Comparison of ENCODE assay signal across 30 mouse cellular contexts in genomic region chr13:98494492-98495064, GRCm38 (mm10). TPM values are rescaled to one million over a fixed set of nuclear protein-coding genes. Genes with fewer than 3 reads are reported as not detected.
DNase-seq lines count a peak whose midpoint lies in the region; ATAC-seq lines count a peak whose summit lies in the region.
"Had no signal": no experiment of that assay in that cellular context is flagged by ENCODE, and none has a peak within 500 bp of the region (broad histone marks: within the 10 kb centered on the region; RNA-seq: fewer than 3 reads in every experiment).

No protein-coding gene starts in this region.

- no peaks in the 10 kb centered on the region for H3K4me1 ChIP-seq in heart, embryonic 11.5 days (ENCODE audit: control insufficient read depth, insufficient read depth, low read length)
- peaks cover 4% of the 10 kb centered on the region; the same call in 1 of the 2 replicates for H3K4me1 ChIP-seq in limb, embryonic 11.5 days (ENCODE audit: control insufficient read depth, insufficient read depth, low read length)
- peaks cover 31% of the 10 kb centered on the region for H3K4me1 ChIP-seq in limb, embryonic 10.5 days
- H3K4me1 ChIP-seq in midbrain, embryonic 13.5 days (replicated peaks): peaks cover 9% of the 10 kb centered on the region; the same call in 1 of the 2 replicates
- H3K4me1 ChIP-seq: heart, embryonic 12.5 days; heart, embryonic 15.5 days; intestine, embryonic 15.5 days had no signal

- WGBS in heart, embryonic 11.5 days (ENCODE audit: insufficient replicate concordance): 66% methylated on average over 7 of the region's 8 CpGs
- 56% methylated on average over 8 of the region's 8 CpGs for WGBS in limb, embryonic 11.5 days
- WGBS in limb, embryonic 10.5 days: 67% methylated on average over 7 of the region's 8 CpGs
- WGBS in midbrain, embryonic 13.5 days: 70% methylated on average over 7 of the region's 8 CpGs

- ATAC-seq in heart, embryonic 11.5 days (replicated peaks; ENCODE audit: insufficient number of reproducible peaks, low FRiP score, low TSS enrichment): no peak
- no peak for ATAC-seq in limb, embryonic 11.5 days (ENCODE audit: insufficient number of reproducible peaks, low FRiP score, low TSS enrichment, low read depth)
- no peak for ATAC-seq in midbrain, embryonic 13.5 days
- ATAC-seq: forebrain, embryonic 14.5 days; forebrain, postnatal 0 days; hindbrain, embryonic 16.5 days; intestine, embryonic 15.5 days had no signal

- no peaks in the 10 kb centered on the region for H3K36me3 ChIP-seq in heart, embryonic 11.5 days (ENCODE audit: control insufficient read depth, insufficient read depth, low read length)
- H3K36me3 ChIP-seq in limb, embryonic 11.5 days (ENCODE audit: control insufficient read depth, insufficient read depth, low read length): no peaks in the 10 kb centered on the region
- H3K36me3 ChIP-seq in limb, embryonic 10.5 days: no peaks in the 10 kb centered on the region
- H3K36me3 ChIP-seq in midbrain, embryonic 13.5 days: no peaks in the 10 kb centered on the region
- H3K36me3 ChIP-seq: embryonic facial prominence, embryonic 12.5 days; embryonic facial prominence, embryonic 15.5 days; heart, embryonic 12.5 days; heart, embryonic 15.5 days; hindbrain, embryonic 12.5 days; intestine, embryonic 15.5 days had no signal

- no peaks in the 10 kb centered on the region for H3K9me3 ChIP-seq in heart, embryonic 11.5 days (replicated peaks; ENCODE audit: control insufficient read depth, low read length)
- H3K9me3 ChIP-seq in limb, embryonic 11.5 days (ENCODE audit: control insufficient read depth, low read length): no peaks in the 10 kb centered on the region
- H3K9me3 ChIP-seq in limb, embryonic 10.5 days (replicated peaks): no peaks in the 10 kb centered on the region
- no peaks in the 10 kb centered on the region for H3K9me3 ChIP-seq in midbrain, embryonic 13.5 days
- H3K9me3 ChIP-seq: embryonic facial prominence, embryonic 12.5 days; embryonic facial prominence, embryonic 15.5 days; heart, embryonic 12.5 days; heart, embryonic 15.5 days; hindbrain, embryonic 12.5 days; intestine, embryonic 15.5 days had no signal

- H3K27ac ChIP-seq in heart, embryonic 11.5 days (ENCODE audit: low read depth, low read length): no peak overlapping the region
- H3K27ac ChIP-seq in limb, embryonic 11.5 days (replicated peaks; ENCODE audit: low read depth, low read length): no peak overlapping the region
- no peak overlapping the region for H3K27ac ChIP-seq in limb, embryonic 10.5 days
- no peak overlapping the region for H3K27ac ChIP-seq in midbrain, embryonic 13.5 days
- H3K27ac ChIP-seq: embryonic facial prominence, embryonic 12.5 days; embryonic facial prominence, embryonic 15.5 days; gastrocnemius, adult 2 months; heart, adult 2 months; heart, embryonic 15.5 days; hindbrain, embryonic 12.5 days; intestine, embryonic 15.5 days had no signal

- no peak overlapping the region for H3K4me3 ChIP-seq in heart, embryonic 11.5 days (ENCODE audit: low read depth, low read length)
- H3K4me3 ChIP-seq in limb, embryonic 11.5 days (ENCODE audit: low read depth, low read length): no peak overlapping the region
- H3K4me3 ChIP-seq in limb, embryonic 10.5 days: no peak overlapping the region
- H3K4me3 ChIP-seq in midbrain, embryonic 13.5 days (replicated peaks): no peak overlapping the region
- H3K4me3 ChIP-seq: embryonic facial prominence, embryonic 12.5 days; embryonic facial prominence, embryonic 15.5 days; gastrocnemius, adult 2 months; heart, adult 2 months; heart, embryonic 12.5 days; heart, embryonic 15.5 days; hindbrain, embryonic 12.5 days; intestine, embryonic 15.5 days had no signal

- DNase-seq in heart, adult 11 months: peak; percentile 64
- DNase-seq in limb, embryonic 11.5 days (ENCODE audit: low spot score): peak; percentile 26
- no peak for DNase-seq in limb, embryonic 10.5 days (ENCODE audit: low spot score)
- peak; percentile 26 for DNase-seq in 3T3-L1 (ENCODE audit: low read depth, low spot score)
- DNase-seq in R1 (ENCODE audit: low read depth, low spot score): peak; percentile 41
- DNase-seq in kidney, postnatal 4 days: no peak
- DNase-seq: adrenal gland, adult 2 months; adrenal gland, postnatal 14 days; B cell, adult 2 months; cerebellum, adult 11 months; cerebellum, adult 2 months; cerebellum, adult 9-11 months; cerebellum, postnatal 25 days; forebrain, postnatal 0 days; gastrocnemius, adult 2 months; gastrocnemius, postnatal 25 days; heart, adult 2 months; heart, postnatal 10 days; heart, postnatal 4 days had no signal

- H3K4me2 ChIP-seq in heart, embryonic 11.5 days: no peak overlapping the region
- no peak overlapping the region for H3K4me2 ChIP-seq in limb, embryonic 11.5 days (ENCODE audit: low read depth, severe bottlenecking)
- H3K4me2 ChIP-seq in midbrain, embryonic 13.5 days (replicated peaks): no peak overlapping the region
- H3K4me2 ChIP-seq: embryonic facial prominence, embryonic 12.5 days; embryonic facial prominence, embryonic 15.5 days; heart, embryonic 12.5 days; heart, embryonic 15.5 days; hindbrain, embryonic 12.5 days; intestine, embryonic 15.5 days had no signal

- H3K27me3 ChIP-seq in heart, embryonic 11.5 days (ENCODE audit: control insufficient read depth, insufficient read depth, low read length): peaks cover 35% of the 10 kb centered on the region
- peaks cover 13% of the 10 kb centered on the region for H3K27me3 ChIP-seq in limb, embryonic 11.5 days (ENCODE audit: control insufficient read depth, insufficient read depth, low read length)
- peaks cover 39% of the 10 kb centered on the region for H3K27me3 ChIP-seq in limb, embryonic 10.5 days (ENCODE audit: low read depth, poor library complexity, severe bottlenecking)
- H3K27me3 ChIP-seq in midbrain, embryonic 13.5 days: peaks cover 60% of the 10 kb centered on the region
- H3K27me3 ChIP-seq: CH12.LX had no signal

- H3K9ac ChIP-seq in heart, embryonic 11.5 days (ENCODE audit: low read depth, low read length): no peak overlapping the region
- H3K9ac ChIP-seq in limb, embryonic 11.5 days (ENCODE audit: low read length): no peak overlapping the region
- H3K9ac ChIP-seq in midbrain, embryonic 13.5 days (replicated peaks): no peak overlapping the region
- H3K9ac ChIP-seq: embryonic facial prominence, embryonic 12.5 days; embryonic facial prominence, embryonic 15.5 days; forebrain, postnatal 0 days; heart, embryonic 12.5 days; heart, embryonic 15.5 days; hindbrain, embryonic 12.5 days; intestine, embryonic 15.5 days had no signal

RNA-seq across cellular contexts. Expression of gene Gm10320, which starts 2.8 kb away (rescaled TPM):
- polyA plus RNA-seq in heart, embryonic 11.5 days (2014; fragmentation: Nextera tagmentation; extraction: Ambion mirVana): 0.37 and 0.65 TPM in 2 replicates
- polyA plus RNA-seq in limb, embryonic 11.5 days (2014; fragmentation: Nextera tagmentation; extraction: Ambion mirVana): 1.4 and 1.8 TPM in 2 replicates
- 0.70 and 1.5 TPM in 2 replicates for polyA plus RNA-seq in limb, embryonic 10.5 days (2016; fragmentation: Nextera tagmentation; extraction: Ambion mirVana)
- 0.51 and 2.4 TPM in 2 replicates for polyA plus RNA-seq in midbrain, embryonic 13.5 days (2015; fragmentation: Nextera tagmentation; extraction: Ambion mirVana)
- polyA plus RNA-seq: hindbrain, embryonic 12.5 days had no signal

Comparison
In these comparisons a context has a peak if more than half of its experiments do, and no peak if none do; other contexts are left out.
1. DNase-seq: peak in heart, adult 11 months (single experiment), limb, embryonic 11.5 days (single experiment), 3T3-L1 (single experiment) and R1 (single experiment); none in limb, embryonic 10.5 days (single experiment) and kidney, postnatal 4 days (0 of 2).